Mouse (Mus musculus) retina, postnatal 7 days (tissue): ENCODE measurements around the gene Dock9.
"Not testable (repeated sequence)": the region's sequence is repeated elsewhere in the genome, so short reads cannot be mapped to it uniquely, and the experiment has no call there.

Source experiments
- DNase-seq: peaks from one replicate; pipeline ENCODE4 v3.0.0-alpha.2; 2012; ENCODE audit warnings: low read depth, low spot score

The Dock9 gene

DNA sequence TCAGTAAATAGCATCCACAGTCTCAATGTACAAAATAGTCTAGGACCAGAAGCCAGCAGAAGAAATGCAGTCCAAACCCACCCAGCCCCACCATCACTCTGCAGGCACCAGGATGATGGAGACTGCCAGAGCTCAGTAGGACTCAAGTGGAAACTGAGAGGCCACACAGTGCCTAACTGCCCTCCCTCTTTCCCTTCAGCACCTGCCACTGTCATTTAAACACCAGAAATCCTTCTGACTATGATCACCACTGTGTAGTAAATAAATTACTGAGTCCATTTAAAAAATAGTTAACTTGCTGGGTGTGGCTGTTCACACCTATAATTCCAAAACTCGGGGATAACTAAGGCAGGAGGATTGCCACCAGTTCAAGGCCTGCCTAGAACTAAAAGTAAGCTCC lies 97.6 kb downstream of the Dock9 start:
- no peak for DNase-seq

DNA sequence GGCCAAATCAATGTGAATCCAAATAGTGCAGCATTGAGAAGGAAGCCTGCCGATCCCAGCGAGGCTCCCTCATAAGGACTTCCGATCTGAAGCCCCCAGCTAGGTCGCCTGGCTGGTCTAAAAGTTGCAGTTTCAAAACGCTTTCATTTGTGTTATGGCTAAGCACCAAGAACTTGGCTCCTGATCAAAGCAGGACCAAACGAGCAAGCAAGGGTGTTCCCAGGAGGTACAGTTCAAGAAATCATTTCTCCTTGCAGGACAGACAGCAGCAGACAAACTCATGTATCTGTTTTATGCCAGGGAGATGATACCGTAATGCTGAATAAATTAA lies 99.1 kb downstream of the Dock9 start:
- DNase-seq = no peak

DNA sequence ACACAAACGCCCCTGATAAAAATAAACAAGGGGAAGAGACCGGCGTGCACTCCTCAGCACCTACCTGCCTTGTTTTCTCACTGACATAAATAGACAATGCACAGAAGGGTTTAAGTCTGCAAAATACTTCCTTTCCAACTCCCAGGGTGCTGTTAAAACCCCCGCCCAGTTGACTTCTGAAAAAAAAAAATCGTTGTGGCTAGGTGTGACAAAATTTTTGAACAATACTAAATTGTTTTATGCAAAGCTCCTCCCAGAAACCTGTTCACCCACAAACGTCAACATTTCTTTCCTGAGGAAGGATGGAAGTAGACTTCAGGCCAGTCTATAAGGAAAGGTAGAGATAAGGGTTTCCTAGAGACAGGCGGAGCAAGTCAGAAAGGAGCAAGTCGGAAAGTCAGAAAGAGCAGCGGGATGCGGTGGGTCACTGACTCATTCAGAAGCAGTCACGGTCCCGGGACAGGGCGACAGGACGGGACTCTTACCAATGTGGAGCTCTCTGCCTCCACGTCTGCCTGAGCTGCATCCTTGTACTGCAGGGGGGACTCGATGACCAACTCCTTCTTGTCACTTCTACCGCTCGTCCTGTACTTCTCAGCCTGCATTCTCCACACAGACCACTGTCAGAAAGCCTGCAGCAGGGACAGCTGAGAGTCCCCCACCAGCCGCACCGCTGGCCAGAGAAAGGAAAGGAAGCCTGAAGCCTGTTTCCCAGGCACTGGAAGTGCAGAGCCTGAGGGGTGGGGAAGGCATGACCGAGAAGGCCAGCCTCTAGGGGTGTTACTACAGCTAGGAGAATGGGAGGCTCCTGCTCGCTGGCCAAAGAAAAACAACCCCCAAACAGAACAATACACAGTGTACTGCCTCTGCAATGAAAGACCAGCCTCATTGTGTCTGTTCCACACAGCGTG lies 99.7 kb downstream of the Dock9 start:
- DNase-seq = no peak

DNA sequence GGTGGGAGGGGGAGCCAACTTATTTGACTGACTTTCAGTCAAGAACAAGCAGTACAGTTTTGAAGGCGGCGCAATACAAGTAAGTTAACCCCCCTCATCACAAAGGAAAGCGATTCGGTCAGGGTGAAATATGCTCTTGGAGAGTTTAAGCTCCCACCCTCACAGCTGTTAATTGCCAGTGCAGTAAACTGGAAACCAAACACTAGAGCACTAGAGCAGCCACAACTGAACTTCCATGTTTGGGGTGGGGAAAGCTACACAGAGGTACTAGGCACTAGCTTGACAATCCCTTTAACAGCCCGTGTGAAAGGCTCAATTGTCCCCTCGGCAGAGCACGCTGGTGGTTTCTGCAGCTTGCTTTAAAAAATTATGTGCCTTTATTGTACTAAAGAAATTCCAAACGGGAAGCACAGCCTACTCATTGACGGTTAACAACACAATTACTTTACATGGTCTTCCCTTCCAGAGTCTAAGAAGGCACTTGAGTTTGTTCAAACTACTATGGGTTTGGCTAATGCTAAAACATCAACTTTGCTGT lies 100.4 kb downstream of the Dock9 start:
- DNase-seq = no peak

DNA sequence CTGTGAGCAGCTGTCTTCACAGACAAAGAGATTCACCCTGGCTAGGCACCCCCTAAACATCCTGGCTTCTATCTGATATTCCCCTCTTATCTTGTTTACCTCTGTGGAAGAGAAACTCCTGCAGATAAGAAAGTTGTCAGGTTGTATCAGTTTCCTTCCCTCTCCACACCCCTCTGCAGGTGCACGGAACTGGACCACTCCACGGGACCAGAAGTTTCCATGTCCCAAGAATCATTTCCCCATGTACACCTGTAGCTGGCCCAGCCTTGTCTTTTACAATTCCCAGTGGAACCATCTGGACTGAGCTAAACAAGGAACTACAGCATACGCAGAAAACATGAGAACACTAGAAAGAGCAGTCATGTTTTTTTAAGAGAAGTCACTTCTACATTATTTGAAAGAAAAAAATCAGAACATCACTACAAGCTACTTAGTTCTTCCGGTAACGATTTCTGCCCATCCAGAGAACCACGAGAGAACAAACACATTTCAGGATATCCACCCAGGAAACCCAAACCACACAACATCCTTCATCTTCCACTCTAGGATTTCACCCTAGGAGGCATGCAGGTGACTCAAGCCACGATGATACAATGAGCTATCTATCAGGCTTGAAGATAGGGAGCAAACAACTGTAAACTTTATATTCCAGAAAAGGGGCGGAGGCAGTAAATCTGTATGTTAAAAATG lies 101.1 kb downstream of the Dock9 start:
- DNase-seq = no peak

DNA sequence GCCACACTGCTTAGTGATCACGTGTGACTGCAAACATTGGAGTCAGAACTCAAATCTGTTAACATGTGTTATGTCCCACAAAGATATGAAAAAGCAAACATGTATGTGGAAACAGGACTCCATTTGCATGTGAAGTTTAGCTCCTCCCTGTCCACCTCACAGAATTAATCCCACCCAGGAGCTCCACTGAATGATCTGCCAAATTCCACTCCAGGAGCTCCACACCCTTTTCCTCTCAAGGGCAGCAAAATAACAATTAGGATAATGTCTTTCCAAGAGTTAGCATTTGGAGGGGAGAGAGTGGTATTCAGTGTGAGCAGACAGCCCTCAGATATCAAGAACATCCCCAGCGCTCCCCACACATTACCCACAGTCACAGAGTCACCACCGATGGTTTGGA lies 102.9 kb downstream of the Dock9 start:
- DNase-seq = no peak

DNA sequence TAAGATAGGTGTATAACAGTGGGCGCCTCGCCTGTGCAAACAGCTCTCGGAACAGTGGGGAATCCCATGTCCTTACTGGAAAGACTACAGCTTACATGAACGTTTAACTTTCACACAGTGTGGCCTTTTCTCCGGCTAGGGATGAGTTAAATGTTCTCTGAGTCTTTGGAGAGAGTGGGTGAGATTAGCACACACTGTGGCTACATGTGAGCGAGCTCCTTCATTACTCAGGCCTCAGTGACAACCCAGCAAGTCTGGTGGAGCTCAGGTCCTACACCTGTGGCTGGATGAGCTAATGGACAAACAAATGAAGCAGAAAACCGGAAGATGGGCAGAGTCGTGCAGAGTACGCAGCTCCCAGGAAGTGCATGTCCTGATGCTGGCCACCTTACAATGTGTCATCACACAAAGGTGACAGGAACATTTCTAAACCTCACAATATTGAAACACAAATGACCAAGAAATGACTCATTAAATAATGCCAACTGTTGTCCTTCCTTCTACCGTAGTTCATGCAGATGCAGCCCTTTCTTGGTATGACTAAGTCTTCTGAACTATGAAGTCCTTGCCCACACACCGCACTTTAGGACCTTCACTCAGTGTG lies 103.5 kb downstream of the Dock9 start:
- no peak for DNase-seq

DNA sequence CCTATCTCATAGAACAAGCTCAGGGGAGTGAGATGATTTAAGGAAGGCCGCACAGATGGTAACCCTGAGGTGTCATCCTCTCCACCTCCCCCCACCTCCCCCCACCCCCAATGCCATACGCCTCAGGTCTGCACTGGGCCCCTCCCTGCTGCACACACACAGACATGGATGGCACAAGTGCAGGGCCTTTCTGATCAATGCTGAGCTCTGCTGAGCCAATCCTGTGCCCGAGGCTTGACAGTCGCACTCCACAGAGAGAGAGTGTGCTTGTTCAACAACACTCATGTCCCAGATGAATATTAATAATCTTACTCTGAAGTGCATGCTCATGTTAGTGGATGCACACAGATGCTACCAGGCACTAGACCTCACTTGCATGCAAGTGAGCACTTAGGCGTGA lies 108.0 kb downstream of the Dock9 start:
- DNase-seq = not testable (repeated sequence)

DNA sequence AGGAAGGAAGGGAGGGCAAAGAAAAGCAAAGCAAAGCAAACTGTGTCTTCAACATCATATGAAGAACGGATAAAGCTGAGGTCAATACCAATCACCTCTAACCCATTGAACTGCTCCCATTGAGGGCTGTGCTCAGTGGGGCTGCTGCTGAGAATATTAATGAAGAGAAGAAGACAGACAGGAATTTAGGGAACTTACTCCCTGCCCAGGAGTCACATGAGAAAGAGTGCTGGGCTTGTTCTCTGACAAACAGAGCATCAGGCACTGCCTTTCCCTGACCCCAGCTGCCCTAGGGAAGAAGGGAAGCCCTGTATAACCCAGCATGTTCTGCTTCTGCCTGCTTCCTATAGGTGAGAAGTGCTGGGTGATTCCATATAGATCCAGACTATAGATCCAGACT lies 109.5 kb downstream of the Dock9 start:
- DNase-seq = no peak

DNA sequence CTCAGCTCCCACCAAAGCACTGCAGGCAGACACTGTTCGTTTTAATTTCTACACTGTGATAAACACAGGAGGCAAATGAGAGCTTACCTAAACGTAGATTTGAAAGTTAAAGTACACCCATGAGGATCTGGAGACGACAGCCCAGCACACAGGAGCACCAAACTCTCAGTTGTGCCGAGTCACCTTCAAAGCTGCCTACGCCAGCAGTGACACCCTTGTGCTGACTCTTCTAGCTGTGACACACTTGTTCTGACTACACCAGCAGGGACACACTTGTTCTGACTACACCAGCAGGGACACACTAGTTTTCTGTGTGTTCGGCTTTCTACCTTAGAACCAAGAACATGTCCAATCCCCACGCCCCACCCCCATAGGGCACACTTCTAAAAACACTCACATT lies 110.4 kb downstream of the Dock9 start:
- no peak for DNase-seq

DNA sequence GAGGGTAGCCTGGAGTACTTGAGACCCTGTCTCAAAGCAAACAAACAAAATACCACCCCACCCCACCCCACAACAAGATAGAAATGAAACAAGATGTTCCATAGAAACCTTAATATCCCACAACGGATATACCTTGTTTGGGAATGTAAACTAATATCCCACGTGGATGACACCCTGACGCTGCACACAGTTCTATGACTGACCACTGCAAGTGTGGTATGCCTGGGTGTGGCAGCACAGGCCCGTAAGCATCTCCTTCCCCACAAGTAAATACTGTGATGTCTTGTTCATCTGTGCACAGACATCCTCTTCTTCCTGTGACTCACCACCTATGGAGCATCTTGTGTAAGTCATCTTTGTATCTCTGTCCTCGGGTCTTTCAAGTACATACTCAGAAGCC lies 118.7 kb downstream of the Dock9 start:
- no peak for DNase-seq

DNA sequence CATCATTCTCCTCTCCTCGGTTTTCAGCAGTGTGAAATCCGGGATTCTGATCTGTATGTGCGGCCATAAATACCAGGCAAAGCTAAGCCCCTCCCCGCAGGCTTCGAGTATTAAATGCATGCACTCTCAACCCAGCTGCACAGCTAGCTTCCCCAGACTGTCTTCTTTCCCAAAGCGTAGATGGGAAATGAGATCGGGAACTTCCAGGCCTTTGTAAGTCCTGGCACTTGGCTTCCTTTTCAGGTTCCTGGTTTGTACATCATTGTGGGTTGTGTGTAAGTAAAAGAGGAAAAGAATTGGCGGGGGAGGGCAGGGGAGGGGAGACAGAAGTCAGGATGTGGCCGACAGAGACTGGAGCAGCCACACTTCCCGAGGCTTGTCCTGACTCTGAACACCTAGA lies 119.2 kb downstream of the Dock9 start:
- no peak for DNase-seq

DNA sequence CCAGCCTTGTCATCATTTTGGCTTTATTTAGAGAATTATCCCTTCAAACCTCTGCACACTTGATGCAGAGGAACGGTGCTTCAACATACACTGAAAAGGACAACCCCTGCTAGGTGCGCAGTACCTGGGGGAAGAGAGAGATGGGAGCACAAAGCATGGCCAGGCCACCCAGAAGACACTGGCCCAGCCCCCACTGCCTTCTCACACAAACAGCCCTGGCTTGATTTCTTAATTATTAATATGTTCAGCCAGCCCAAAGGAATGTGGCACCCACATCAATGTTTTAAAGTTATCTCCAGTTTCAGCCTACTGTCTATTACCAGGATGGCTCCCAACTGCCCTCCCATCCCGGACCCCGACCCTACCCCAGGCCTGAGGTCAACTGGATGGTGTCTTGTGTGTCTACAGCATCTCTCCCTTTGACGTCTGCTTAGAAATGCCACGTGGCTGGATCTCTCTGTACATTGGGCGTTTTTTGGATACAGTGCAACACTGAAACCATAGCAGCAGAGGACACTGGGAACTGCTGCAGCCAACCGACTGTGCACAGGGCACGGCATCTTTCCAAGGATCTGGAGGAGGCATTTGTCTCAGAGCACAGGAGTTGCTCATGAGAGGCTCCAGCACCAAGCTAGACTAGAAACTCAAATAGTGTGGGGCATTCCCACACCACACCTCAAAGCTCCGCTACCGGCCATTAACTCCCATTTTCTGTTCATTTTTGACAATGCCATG lies 120.9 kb downstream of the Dock9 start:
- DNase-seq = no peak

DNA sequence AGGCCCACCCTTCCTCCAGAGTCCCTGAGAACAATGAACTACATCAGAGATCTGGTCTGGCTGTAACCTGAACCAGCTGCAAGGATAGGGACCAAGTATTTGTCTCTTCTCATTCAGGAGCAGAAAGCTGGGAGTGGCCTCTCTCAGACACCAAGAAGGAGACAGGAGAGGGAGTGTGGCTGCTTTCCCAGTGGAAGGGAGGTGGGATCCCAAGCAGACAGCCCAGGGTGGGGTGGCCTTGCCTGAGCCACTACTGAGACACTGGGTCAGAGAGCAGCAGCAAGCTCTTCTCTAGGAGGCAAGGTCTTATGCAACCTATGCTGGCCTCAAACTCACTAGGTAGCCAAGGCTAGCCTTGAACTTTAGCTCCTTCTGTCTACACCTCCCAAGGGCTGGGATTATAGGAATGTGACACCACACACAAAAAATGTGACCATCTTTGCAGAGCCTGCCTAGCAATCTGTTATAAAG lies 121.5 kb downstream of the Dock9 start:
- DNase-seq = no peak

DNA sequence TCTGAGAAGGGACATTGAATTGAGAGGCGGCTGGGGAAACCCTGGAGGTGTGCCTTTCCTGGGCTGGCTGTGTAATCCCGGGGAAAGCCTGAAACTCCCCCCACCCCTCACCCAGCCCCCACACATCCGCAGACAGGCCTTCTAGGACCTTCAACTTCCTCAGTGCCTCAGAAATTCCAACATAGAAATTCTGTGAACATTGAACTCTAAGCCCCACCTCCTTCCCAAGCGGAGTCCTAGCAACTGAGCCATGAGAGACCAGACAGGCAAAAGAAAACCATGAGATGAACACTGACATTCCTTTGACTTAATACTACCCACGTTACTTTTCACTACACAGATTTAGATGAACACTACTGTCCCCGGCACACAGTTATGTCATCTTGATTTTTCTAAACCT lies 122.1 kb downstream of the Dock9 start:
- no peak for DNase-seq

DNA sequence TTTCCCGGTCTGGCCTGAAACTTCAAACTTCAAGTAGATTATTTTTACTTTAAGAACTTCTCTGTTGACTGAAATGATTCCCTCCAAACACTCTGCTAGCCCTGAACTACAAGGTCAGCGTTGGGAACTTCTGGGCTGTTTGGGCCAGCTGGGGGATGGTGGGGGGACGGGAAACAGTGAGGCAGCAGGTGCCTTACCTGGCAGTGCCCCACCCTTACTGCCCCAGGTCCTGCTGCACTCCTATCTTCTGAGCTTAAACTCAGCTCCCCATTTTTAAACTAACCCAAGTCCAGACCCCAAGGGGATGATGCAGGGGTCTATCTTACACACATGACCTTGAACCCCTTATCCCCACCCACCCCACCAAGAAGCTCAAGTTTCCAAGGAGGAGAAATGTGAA lies 122.5 kb downstream of the Dock9 start:
- DNase-seq = no peak

DNA sequence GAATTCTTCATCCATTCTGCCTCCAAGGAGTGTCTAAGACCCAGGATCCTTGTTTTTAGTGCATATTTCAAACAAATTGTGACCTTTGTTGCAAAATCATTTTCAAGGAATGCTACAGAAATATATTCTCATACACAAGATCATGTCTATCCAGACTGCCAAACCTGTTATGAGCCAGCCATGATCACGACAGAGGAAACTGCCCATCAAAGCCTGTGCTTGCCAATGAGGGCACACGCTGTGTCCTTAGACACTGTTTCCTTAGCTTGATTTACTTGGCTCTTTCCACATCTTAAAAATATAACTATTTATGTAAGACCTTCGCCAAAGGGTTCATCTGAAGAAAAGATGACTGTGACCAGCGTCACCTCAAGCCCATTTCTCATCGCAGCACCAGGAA lies 127.6 kb downstream of the Dock9 start:
- no peak for DNase-seq

DNA sequence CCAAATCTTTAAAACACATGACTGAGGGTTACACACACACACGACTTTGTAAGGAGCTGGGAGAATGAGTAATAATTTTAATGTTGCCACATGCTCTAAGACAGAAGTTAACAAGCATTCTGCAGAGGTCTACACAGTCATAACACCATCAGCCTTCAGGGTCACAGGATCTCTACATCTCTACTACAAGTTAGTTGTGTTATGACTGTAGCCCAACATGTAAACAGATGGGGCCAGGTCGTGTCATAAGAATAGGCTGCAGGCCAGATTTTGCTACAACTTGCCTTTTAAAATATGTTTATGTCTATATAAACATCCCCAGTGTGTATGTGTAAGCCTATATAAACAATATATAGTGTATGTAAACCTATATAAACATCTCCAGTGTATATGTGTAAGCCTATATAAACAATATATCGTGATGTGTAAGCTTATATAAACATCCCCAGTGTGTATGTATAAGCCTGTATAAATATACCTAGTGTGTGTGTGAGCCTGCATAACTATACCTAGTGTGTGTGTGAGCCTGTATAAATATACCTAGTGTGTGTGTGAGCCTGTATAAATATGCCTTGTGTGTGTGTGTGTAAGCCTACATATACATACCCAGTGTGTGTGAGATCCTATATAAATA lies 130.9 kb downstream of the Dock9 start:
- no peak for DNase-seq

DNA sequence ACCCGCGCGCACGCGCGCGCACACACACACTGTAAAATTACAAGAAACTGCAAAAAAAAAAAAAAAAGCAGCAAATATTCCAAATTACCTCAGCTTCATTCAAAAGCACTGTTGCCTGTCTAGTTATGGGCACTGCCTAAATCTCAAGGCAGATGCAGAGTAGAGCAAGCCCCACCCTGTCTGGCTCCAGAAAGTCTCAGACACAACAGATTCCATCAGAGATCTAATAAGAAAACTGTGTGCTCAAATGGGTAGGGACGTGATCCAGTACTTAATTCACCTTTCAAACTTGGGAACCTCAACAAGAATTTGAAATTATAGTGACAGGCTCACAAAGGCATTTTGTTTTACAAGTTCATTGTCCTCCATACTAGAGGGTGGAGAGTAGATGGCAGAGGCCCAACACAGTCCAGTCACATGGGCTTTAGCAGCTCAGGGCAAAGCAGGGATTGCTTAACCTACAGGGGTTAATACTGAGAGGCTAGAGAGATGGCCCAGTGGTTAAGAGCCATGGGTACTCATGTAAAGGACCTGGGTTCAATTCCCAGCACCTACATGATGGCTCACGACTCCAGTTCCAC lies 131.9 kb downstream of the Dock9 start:
- no peak for DNase-seq

DNA sequence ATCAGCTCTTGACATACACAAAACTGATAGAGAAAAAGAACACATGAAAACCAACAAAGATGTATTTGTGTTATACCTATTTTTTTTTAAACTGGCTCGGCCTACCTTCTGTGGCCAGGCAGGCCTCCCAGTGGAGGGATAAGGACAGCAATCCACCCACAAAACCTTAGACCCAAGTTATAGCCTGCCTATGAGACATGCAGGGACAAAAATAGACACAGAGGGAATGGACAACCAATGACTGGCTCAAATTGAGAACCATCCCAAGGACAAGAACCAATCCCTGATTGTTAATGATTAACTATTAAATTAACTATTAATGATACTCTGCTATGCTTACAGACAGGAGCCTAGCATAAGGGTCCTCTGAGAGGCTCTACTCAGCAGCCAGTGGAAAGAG lies 133.7 kb downstream of the Dock9 start:
- no peak for DNase-seq

DNA sequence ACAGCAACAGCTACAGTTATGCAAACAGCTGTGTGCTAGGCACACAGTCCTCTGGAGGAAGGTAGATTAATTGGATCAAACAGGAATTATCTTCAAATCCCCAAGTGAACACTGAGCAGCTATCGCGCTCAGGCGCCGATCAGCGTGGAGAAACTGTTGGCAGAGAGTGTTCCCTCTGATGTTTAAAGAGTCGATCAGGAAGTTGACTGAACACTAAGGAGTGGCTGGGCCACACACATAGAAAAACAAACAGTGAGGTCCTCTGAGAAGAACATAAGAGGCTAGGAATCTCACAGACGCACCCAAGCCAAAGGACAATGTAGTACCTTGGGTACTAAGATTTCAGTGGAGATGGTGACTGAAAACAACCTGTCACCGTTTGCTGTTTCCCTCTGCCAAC lies 136.7 kb downstream of the Dock9 start:
- no peak for DNase-seq
